Mouse (Mus musculus) megakaryocyte, embryonic 14.5 days (primary cell): ENCODE results near the gene Fam155a.

Experiments
- FLI1 ChIP-seq: IDR thresholded peaks from 2 replicates; pipeline ENCODE4 v1.6.1; 2012; ENCODE audit warnings: low read length, inconsistent platforms, mixed read lengths
- GATA1 ChIP-seq: IDR thresholded peaks from 3 replicates; pipeline ENCODE4 v1.6.1; 2012; ENCODE audit warnings: mixed read lengths, low read length, inconsistent platforms, borderline replicate concordance

DNA sequence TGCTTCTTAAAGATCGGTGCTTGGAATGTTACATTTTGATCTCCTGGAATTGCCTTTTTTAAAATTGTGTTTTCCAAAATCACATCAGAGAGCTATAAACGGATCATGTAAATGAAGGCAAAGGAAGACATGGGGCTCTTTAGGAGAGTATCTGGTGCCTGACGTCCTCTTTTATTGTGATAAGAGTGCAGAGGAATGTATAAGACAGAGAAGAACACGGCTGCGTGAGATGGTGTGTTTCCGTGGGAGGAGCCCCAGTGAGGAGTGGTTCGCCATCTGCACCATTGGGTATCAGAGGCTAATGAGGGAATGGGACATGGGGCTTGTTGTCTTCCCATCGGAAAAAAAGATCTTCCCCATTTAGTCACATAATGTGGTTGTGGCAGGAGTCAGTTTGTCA lies 506.6 kb downstream of the Fam155a start:
- TF ChIP-seq GATA1 (no peak), FLI1 (no peak)
